Mouse (Mus musculus): Measurements from ENCODE around the gene Esp34. TPM values are rescaled to one million over a fixed set of nuclear protein-coding genes. Genes with fewer than 3 reads are reported as not detected.

The Esp34 gene
- not detected in 2 replicates for polyA plus RNA-seq (2015; fragmentation: Nextera tagmentation; extraction: Ambion mirVana)

GRCm38 (mm10) chr17:38553892-38554291 is at the start of gene Esp34:
TSS of gene Esp34 (plus strand) at chr17:38554192.
- WGBS = 83% methylated on average over 1 of the region's 1 CpGs
- no peak for ATAC-seq
- H3K9me3 ChIP-seq (ENCODE audit: control insufficient read depth, low read length) = no peaks in the 10 kb centered on the region
- H3K4me2 ChIP-seq (ENCODE audit: low read depth, low read length) = no peak within 1 kb of the TSS
- H3K36me3 ChIP-seq (ENCODE audit: control insufficient read depth, insufficient read depth, low read length) = no peaks in the 10 kb centered on the region
- no peak within 1 kb of the TSS for H3K4me3 ChIP-seq (ENCODE audit: low read length)
- no peaks in the 10 kb centered on the region for H3K27me3 ChIP-seq (replicated peaks; ENCODE audit: control insufficient read depth, insufficient read depth, low read length)
- H3K27ac ChIP-seq (ENCODE audit: low read length) = no peak within 1 kb of the TSS
- no peaks in the 10 kb centered on the region for H3K4me1 ChIP-seq (ENCODE audit: control insufficient read depth, insufficient read depth, low read length)
- H3K9ac ChIP-seq (ENCODE audit: low read depth, low read length) = no peak within 1 kb of the TSS

GRCm38 (mm10) chr17:38562527-38562926 is 8.5 kb downstream of the Esp34 start:
- ATAC-seq = no peak
- Histone ChIP-seq H3K9ac (ENCODE audit: low read depth, low read length) (no peak overlapping the region), H3K4me1 (ENCODE audit: control insufficient read depth, insufficient read depth, low read length) (no peaks in the 10 kb centered on the region), H3K36me3 (ENCODE audit: control insufficient read depth, insufficient read depth, low read length) (no peaks in the 10 kb centered on the region), H3K27ac (ENCODE audit: low read length) (no peak overlapping the region), H3K27me3 (replicated peaks; ENCODE audit: control insufficient read depth, insufficient read depth, low read length) (no peaks in the 10 kb centered on the region), H3K9me3 (ENCODE audit: control insufficient read depth, low read length) (no peaks in the 10 kb centered on the region), H3K4me3 (ENCODE audit: low read length) (no peak overlapping the region), H3K4me2 (ENCODE audit: low read depth, low read length) (no peak overlapping the region)
- WGBS = 68% methylated on average over 5 of the region's 5 CpGs

Other genes starting within 250 kb of the Esp34 start
- not detected in 2 replicates for gene Olfr137, start 246.6 kb upstream of the Esp34 start, polyA plus RNA-seq (2015; fragmentation: Nextera tagmentation; extraction: Ambion mirVana)
- gene Olfr136, start 224.4 kb upstream of the Esp34 start, polyA plus RNA-seq (2015; fragmentation: Nextera tagmentation; extraction: Ambion mirVana) = not detected in 2 replicates
- gene Esp36, start 134.0 kb upstream of the Esp34 start, polyA plus RNA-seq (2015; fragmentation: Nextera tagmentation; extraction: Ambion mirVana) = not detected in 2 replicates
- gene Esp31, start 85.3 kb downstream of the Esp34 start, polyA plus RNA-seq (2015; fragmentation: Nextera tagmentation; extraction: Ambion mirVana) = not detected in 2 replicates